Mouse (Mus musculus) forebrain, embryonic 14.5 days (tissue): ENCODE results near the gene Pard3b. TPM values are rescaled to one million over a fixed set of nuclear protein-coding genes. Genes with fewer than 3 reads are reported as not detected.
A peak's percentile ranks its signal among the peaks of the same experiment; 100 is the strongest.

Experiments used
- ATAC-seq: fragments of 200-750 bp; cut with Nextera tagmentation; 2 replicates; pipeline ENCODE4 v1.8.0; 2017; ENCODE audit warnings: mild to moderate bottlenecking, moderate library complexity
- DNase-seq: peaks from one replicate; pipeline ENCODE4 v3.0.0-alpha.2; 2015; ENCODE audit warnings: low spot score
- H3K27ac ChIP-seq: fragments of 300-500 bp; sonication (generic); 2 replicates; pipeline ENCODE4 v1.5.1; 2014; ENCODE audit warnings: low read depth, mild to moderate bottlenecking, control low read depth, low read length, moderate library complexity
- H3K27me3 ChIP-seq: fragments of 300-500 bp; sonication (generic); replicated peaks from 2 replicates; pipeline ENCODE4 v1.6.1; 2014; ENCODE audit warnings: low read length, control low read depth, mixed read lengths; ENCODE audit not compliant: control insufficient read depth, insufficient read depth
- H3K36me3 ChIP-seq: fragments of 300-500 bp; sonication (generic); 2 replicates; pipeline ENCODE4 v1.6.1; 2014; ENCODE audit warnings: low read length, control low read depth; ENCODE audit not compliant: control insufficient read depth, insufficient read depth
- H3K4me1 ChIP-seq: fragments of 300-500 bp; sonication (generic); 2 replicates; pipeline ENCODE4 v1.6.1; 2014; ENCODE audit warnings: antibody characterized with exemption, low read length, control low read depth; ENCODE audit not compliant: control insufficient read depth, insufficient read depth
- H3K4me2 ChIP-seq: fragments of 300-500 bp; sonication (generic); 2 replicates; pipeline ENCODE4 v1.6.1; 2014; ENCODE audit warnings: mild to moderate bottlenecking, control low read depth, low read length
- H3K4me3 ChIP-seq: fragments of 300-500 bp; sonication (generic); 2 replicates; pipeline ENCODE4 v1.5.1; 2014; ENCODE audit warnings: low read depth, low read length, control low read depth
- H3K9ac ChIP-seq: fragments of 300-500 bp; sonication (generic); 2 replicates; pipeline ENCODE4 v1.6.1; 2014; ENCODE audit warnings: mild to moderate bottlenecking, low read length, control low read depth, moderate library complexity
- H3K9me3 ChIP-seq: fragments of 300-500 bp; sonication (generic); replicated peaks from 2 replicates; pipeline ENCODE4 v1.6.1; 2016; ENCODE audit warnings: low read length, control low read depth, mixed read lengths; ENCODE audit not compliant: control insufficient read depth
- WGBS: fragments of 180-500 bp; shearing (Covaris S2); extraction: QIAGEN DNeasy Blood & Tissue Kit; methylation state at CpG from one replicate; pipeline ENCODE4 v1.1.7; 2014; 5-methylcytosine and 5-hydroxymethylcytosine counted together
- polyA plus RNA-seq: library from polyadenylated mRNA; unstranded; fragments of >200 nt; fragmentation: Nextera tagmentation; extraction: Ambion mirVana; gene quantifications from 2 replicates; pipeline ENCODE4 v1.2.1, GENCODE M21; 2014

Gene Pard3b
- polyA plus RNA-seq, 1 experiment from 2014 or later: 4.3 TPM

DNA sequence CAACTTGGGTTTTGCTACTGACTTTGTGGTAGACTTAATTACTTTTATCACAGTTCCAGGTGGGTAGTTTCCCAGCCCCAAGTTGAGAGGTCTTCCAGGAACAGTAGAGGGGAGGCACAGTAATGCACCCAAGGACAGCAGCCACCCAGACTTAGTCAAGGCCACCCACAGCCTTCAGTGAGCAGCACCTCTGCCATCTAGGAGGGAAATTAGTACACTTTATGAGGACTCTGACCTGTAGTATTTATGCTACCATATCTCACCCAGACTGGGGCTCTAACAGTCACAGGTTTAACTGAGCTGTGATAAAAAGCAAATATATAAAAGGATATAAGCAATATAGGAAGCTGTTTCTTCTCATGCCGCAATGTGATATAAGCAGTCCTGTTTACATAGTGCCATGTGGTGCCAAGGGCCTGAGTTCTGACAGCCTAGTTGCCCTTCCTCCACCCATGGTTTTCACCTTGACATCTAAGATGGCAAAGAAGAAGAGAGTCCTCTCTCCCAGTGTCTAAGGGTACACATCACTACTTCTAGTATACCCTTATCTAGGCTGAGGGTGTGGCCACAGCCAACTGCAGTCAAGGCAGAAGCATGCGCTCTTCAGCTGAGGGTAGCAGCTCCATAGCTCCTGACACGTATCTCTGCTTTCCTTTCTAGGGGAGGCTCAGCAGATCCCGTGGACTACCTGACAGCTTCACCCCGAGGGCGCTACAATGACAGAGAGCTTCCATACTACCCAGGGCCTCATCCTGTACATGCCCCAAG lies 998.5 kb downstream of the Pard3b start:
- no peak for DNase-seq
- 94% methylated on average over 6 of the region's 6 CpGs for WGBS
- Histone ChIP-seq H3K9me3 (no peaks in the 10 kb centered on the region), H3K27ac (no peak overlapping the region), H3K27me3 (no peaks in the 10 kb centered on the region), H3K9ac (no peak overlapping the region), H3K4me1 (no peaks in the 10 kb centered on the region), H3K36me3 (no peaks in the 10 kb centered on the region), H3K4me2 (no peak overlapping the region), H3K4me3 (no peak overlapping the region)
- no peak for ATAC-seq

GRCm38 (mm10) chr1:62639012-62639411 lies 1000.4 kb downstream of the Pard3b start:
- Histone ChIP-seq H3K9me3 (no peaks in the 10 kb centered on the region), H3K9ac (no peak overlapping the region), H3K4me1 (no peaks in the 10 kb centered on the region), H3K4me3 (no peak overlapping the region), H3K27ac (no peak overlapping the region), H3K27me3 (no peaks in the 10 kb centered on the region), H3K36me3 (no peaks in the 10 kb centered on the region), H3K4me2 (no peak overlapping the region)
- ATAC-seq: no peak
- 87% methylated on average over 11 of the region's 11 CpGs for WGBS
- DNase-seq: no peak

DNA sequence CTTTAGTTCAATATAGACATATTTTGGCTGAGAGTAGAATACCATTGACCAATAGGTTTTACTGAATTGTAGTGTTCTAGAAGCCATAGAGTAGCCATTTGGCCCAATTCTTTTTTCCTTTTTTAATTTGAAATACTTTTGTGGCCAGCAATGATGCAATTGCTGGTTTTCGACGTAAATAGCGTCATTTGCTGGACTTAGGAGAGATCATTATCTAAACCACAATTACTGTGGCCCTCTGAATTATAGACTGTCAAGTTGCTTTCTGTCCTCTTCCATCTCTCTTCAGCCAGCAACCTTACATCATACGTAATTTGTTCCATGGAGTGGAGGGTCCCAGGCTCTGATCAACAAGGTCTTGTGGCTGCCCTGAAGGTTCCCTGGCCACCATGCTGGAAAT lies 1000.8 kb downstream of the Pard3b start:
- DNase-seq (no peak), ATAC-seq (no peak)
- H3K4me3 ChIP-seq: no peak overlapping the region
- no peak overlapping the region for H3K4me2 ChIP-seq
- no peaks in the 10 kb centered on the region for H3K27me3 ChIP-seq
- H3K9ac ChIP-seq: no peak overlapping the region
- H3K9me3 ChIP-seq: no peaks in the 10 kb centered on the region
- no peaks in the 10 kb centered on the region for H3K36me3 ChIP-seq
- WGBS: 80% methylated on average over 4 of the region's 4 CpGs
- no peak overlapping the region for H3K27ac ChIP-seq
- no peaks in the 10 kb centered on the region for H3K4me1 ChIP-seq

DNA sequence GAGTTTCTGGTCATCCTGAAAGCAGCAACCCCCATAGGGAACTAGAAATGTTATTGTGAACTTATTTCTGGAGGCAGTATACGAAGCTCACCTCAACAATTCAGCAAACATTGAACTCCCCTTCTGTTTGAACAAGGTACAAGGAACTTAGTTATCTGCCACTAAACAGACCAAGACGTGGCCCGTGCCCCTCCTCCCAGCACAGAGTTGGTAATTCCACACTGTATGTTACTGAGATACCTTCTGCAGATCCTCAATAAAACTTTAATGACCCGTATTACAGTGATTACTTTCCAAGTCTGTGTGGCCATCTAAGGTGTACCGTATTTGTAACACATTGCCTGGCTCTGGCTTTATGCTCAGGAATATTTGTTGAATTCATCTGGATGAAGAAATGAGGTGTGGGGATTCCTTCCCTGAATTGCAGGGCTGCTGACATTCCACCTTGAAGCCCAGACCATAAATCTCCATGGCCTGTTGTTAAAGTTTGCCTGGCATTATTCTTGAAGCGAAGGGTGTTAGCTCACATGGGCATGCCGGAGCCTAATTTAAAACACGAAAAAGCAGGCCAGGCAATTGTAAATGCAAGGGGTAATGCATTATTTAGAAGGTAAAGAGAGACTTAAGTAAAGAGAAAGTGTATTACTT lies 1006.1 kb downstream of the Pard3b start:
- Histone ChIP-seq H3K27ac (no peak overlapping the region), H3K36me3 (no peaks in the 10 kb centered on the region), H3K9me3 (no peaks in the 10 kb centered on the region), H3K27me3 (no peaks in the 10 kb centered on the region), H3K4me2 (no peak overlapping the region), H3K4me3 (no peak overlapping the region), H3K4me1 (no peaks in the 10 kb centered on the region; the same call in 1 of the 2 replicates), H3K9ac (no peak overlapping the region)
- no peak for ATAC-seq
- 83% methylated on average over 8 of the region's 8 CpGs for WGBS
- no peak for DNase-seq

GRCm38 (mm10) chr1:62646812-62647211 lies 1008.2 kb downstream of the Pard3b start:
- ATAC-seq (no peak), DNase-seq (no peak)
- H3K4me1 ChIP-seq: no peaks in the 10 kb centered on the region; the same call in 1 of the 2 replicates
- H3K9ac ChIP-seq: no peak overlapping the region
- no peak overlapping the region for H3K4me3 ChIP-seq
- no peak overlapping the region for H3K27ac ChIP-seq
- 92% methylated on average over 2 of the region's 2 CpGs for WGBS
- H3K27me3 ChIP-seq: no peaks in the 10 kb centered on the region
- no peaks in the 10 kb centered on the region for H3K9me3 ChIP-seq
- H3K4me2 ChIP-seq: no peak overlapping the region
- H3K36me3 ChIP-seq: no peaks in the 10 kb centered on the region

DNA sequence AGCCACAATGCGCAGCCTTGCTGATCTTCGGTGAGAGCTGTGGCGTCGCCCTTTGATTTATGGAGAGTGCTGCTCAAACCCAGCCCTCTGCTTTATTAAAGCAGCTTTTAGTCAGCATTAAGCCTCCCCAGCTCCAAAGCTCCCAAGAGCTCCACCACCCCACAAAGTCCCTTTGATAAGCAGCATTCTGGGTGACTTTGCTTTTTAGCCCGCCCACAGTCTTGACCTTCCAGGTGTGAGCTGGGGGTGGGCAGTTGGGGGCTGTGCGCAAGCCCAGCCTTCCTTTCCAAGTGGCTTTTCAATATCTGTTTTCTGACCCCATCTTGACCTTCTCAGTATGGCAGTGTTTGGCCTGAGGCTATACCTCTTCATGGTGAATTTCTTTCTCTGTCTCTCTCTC lies 1009.5 kb downstream of the Pard3b start:
- Histone ChIP-seq H3K36me3 (no peaks in the 10 kb centered on the region), H3K9ac (no peak overlapping the region), H3K27ac (no peak overlapping the region), H3K27me3 (no peaks in the 10 kb centered on the region), H3K4me1 (no peaks in the 10 kb centered on the region; the same call in 1 of the 2 replicates), H3K9me3 (no peaks in the 10 kb centered on the region), H3K4me2 (no peak overlapping the region), H3K4me3 (no peak overlapping the region)
- peak; percentile 34; the same call in 1 of the 2 replicates for ATAC-seq
- WGBS: 20% methylated on average over 6 of the region's 6 CpGs
- no peak for DNase-seq

GRCm38 (mm10) chr1:62648591-62648990 lies 1010.0 kb downstream of the Pard3b start:
- Histone ChIP-seq H3K4me3 (no peak overlapping the region), H3K9me3 (no peaks in the 10 kb centered on the region), H3K27ac (no peak overlapping the region), H3K36me3 (no peaks in the 10 kb centered on the region), H3K27me3 (no peaks in the 10 kb centered on the region), H3K4me1 (no peaks in the 10 kb centered on the region; the same call in 1 of the 2 replicates), H3K9ac (no peak overlapping the region), H3K4me2 (no peak overlapping the region)
- ATAC-seq: 0 out of 2 replicates have a peak, but pooled peaks have one; percentile 18
- no peak for DNase-seq
- 27% methylated on average over 5 of the region's 5 CpGs for WGBS

DNA sequence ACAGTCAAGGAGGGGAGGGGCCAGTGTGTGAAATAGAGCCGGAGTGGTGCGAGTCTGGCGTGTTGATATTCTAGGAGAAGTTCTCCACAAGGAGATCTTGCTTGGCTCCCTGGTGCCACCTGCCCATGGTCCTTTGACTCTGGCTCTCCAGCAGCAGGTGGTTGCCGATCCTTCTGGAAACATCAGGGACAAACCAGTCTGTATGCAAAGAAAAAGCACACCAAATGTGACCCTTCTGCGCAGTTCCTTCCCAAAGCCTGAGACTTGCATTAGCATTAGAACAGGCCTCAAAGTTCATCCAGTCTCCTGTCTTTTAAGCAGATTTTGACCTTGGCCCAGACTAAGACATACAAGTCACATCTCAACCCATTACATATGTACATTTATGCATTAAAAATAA lies 1011.9 kb downstream of the Pard3b start:
- H3K4me2 ChIP-seq: no peak overlapping the region
- DNase-seq (no peak), ATAC-seq (no peak)
- 95% methylated on average over 5 of the region's 5 CpGs for WGBS
- H3K27ac ChIP-seq: no peak overlapping the region
- no peak overlapping the region for H3K4me3 ChIP-seq
- H3K27me3 ChIP-seq: no peaks in the 10 kb centered on the region
- H3K36me3 ChIP-seq: no peaks in the 10 kb centered on the region
- no peak overlapping the region for H3K9ac ChIP-seq
- H3K4me1 ChIP-seq: no peaks in the 10 kb centered on the region; the same call in 1 of the 2 replicates
- H3K9me3 ChIP-seq: no peaks in the 10 kb centered on the region

GRCm38 (mm10) chr1:62654436-62654835 lies 1015.8 kb downstream of the Pard3b start:
- ATAC-seq (no peak), DNase-seq (no peak)
- no peaks in the 10 kb centered on the region for H3K4me1 ChIP-seq
- no peak overlapping the region for H3K4me3 ChIP-seq
- 68% methylated on average over 6 of the region's 6 CpGs for WGBS
- H3K4me2 ChIP-seq: no peak overlapping the region
- H3K27me3 ChIP-seq: no peaks in the 10 kb centered on the region
- no peaks in the 10 kb centered on the region for H3K36me3 ChIP-seq
- no peak overlapping the region for H3K27ac ChIP-seq
- no peaks in the 10 kb centered on the region for H3K9me3 ChIP-seq
- H3K9ac ChIP-seq: no peak overlapping the region
